ENCODE assay signal across 8 mouse cellular contexts in the genomic region with DNA sequence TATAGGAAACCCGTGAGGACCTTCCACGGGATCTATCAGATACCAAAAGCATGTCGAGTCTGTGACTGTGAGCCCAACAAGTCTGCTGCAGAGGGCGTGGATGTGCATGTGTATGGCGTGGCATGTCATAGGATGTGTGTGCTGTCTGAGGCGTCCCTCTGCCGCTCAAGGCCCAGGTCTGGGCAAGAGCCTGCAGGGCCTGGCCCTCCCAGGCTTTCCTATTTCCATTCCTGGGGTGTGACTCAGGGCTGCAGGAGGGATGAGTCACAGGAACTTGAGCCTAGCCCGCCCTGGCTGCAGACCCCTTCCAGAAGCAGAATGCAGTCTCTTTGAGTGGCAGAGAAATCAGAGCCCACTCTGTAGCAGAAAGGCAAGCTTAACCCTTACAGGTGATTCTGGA. TPM values are rescaled to one million over a fixed set of nuclear protein-coding genes. Genes with fewer than 3 reads are reported as not detected.
DNase-seq lines count a peak whose midpoint lies in the region; ATAC-seq and TF ChIP-seq lines count a peak whose summit lies in the region.

No protein-coding gene starts in this region.

- no peak for DNase-seq in liver
- DNase-seq in adrenal gland, adult 2 months = peak; percentile 91
- no peak for DNase-seq in forebrain, postnatal 0 days
- DNase-seq in natural killer cell, adult 2 months (ENCODE audit: low spot score in 2 of 2) = no peak
- DNase-seq in left cerebral cortex, adult 8-10 months (ENCODE audit: low spot score in 2 of 2) = no peak

- H3K4me1 ChIP-seq in liver, embryonic 12.5 days = peaks cover 83% of the 10 kb centered on the region
- peaks cover 31% of the 10 kb centered on the region for H3K4me1 ChIP-seq in forebrain, postnatal 0 days (ENCODE audit: insufficient read depth)
- peaks cover 84% of the 10 kb centered on the region for H3K4me1 ChIP-seq in kidney, embryonic 15.5 days
- H3K4me1 ChIP-seq in stomach, embryonic 15.5 days = peaks cover 75% of the 10 kb centered on the region

- H3K4me3 ChIP-seq in liver, embryonic 12.5 days = no peak overlapping the region
- no peak overlapping the region for H3K4me3 ChIP-seq in forebrain, postnatal 0 days (ENCODE audit: low read depth, low read length)
- no peak overlapping the region for H3K4me3 ChIP-seq in kidney, embryonic 15.5 days (replicated peaks)
- no peak overlapping the region for H3K4me3 ChIP-seq in stomach, embryonic 15.5 days (replicated peaks)

- 0 out of 2 replicates have a peak, but pooled peaks cover 10% of the 10 kb centered on the region for H3K27me3 ChIP-seq in liver, embryonic 12.5 days (replicated peaks)
- H3K27me3 ChIP-seq in forebrain, postnatal 0 days (ENCODE audit: insufficient read depth, low read length) = no peaks in the 10 kb centered on the region
- H3K27me3 ChIP-seq in kidney, embryonic 15.5 days = no peaks in the 10 kb centered on the region
- H3K27me3 ChIP-seq in stomach, embryonic 15.5 days (replicated peaks) = no peaks in the 10 kb centered on the region

- H3K9me3 ChIP-seq in liver, embryonic 12.5 days (replicated peaks) = no peaks in the 10 kb centered on the region
- H3K9me3 ChIP-seq in forebrain, postnatal 0 days (ENCODE audit: low read length) = no peaks in the 10 kb centered on the region
- H3K9me3 ChIP-seq in kidney, embryonic 15.5 days (replicated peaks) = no peaks in the 10 kb centered on the region
- no peaks in the 10 kb centered on the region for H3K9me3 ChIP-seq in stomach, embryonic 15.5 days

- no peaks in the 10 kb centered on the region for H3K36me3 ChIP-seq in liver, embryonic 12.5 days
- no peaks in the 10 kb centered on the region for H3K36me3 ChIP-seq in forebrain, postnatal 0 days (ENCODE audit: insufficient read depth)
- H3K36me3 ChIP-seq in kidney, embryonic 15.5 days = no peaks in the 10 kb centered on the region
- no peaks in the 10 kb centered on the region for H3K36me3 ChIP-seq in stomach, embryonic 15.5 days

- no peak overlapping the region for H3K27ac ChIP-seq in liver, embryonic 12.5 days
- H3K27ac ChIP-seq in forebrain, postnatal 0 days (ENCODE audit: low read depth, low read length) = no peak overlapping the region
- H3K27ac ChIP-seq in kidney, embryonic 15.5 days = peak overlapping the region; percentile 71; the same call in 1 of the 2 replicates
- peak overlapping the region; percentile 92; the same call in 1 of the 2 replicates for H3K27ac ChIP-seq in stomach, embryonic 15.5 days

- TF ChIP-seq CTCF in forebrain, postnatal 0 days (IDR thresholded peaks at IDR 0.05; ENCODE audit: low read depth) = no peak

- peak overlapping the region; percentile 61; the same call in 1 of the 2 replicates for H3K9ac ChIP-seq in liver, embryonic 12.5 days
- no peak overlapping the region for H3K9ac ChIP-seq in forebrain, postnatal 0 days
- no peak overlapping the region for H3K9ac ChIP-seq in kidney, embryonic 15.5 days
- no peak overlapping the region for H3K9ac ChIP-seq in stomach, embryonic 15.5 days

- WGBS in liver, embryonic 12.5 days (ENCODE audit: insufficient replicate concordance) = 60% methylated on average over 8 of the region's 8 CpGs
- WGBS in forebrain, postnatal 0 days = 77% methylated on average over 8 of the region's 8 CpGs
- 61% methylated on average over 8 of the region's 8 CpGs for WGBS in kidney, embryonic 15.5 days
- WGBS in stomach, embryonic 15.5 days = 60% methylated on average over 8 of the region's 8 CpGs

- no peak for ATAC-seq in liver, embryonic 12.5 days
- no peak for ATAC-seq in forebrain, postnatal 0 days
- ATAC-seq in kidney, embryonic 15.5 days (replicated peaks; ENCODE audit: low FRiP score) = no peak
- ATAC-seq in stomach, embryonic 15.5 days (ENCODE audit: insufficient read depth, low FRiP score, low read depth) = no peak

- H3K4me2 ChIP-seq in liver, embryonic 12.5 days = 0 out of 2 replicates have a peak overlapping the region, but pooled peaks have one; percentile 90
- H3K4me2 ChIP-seq in forebrain, postnatal 0 days (ENCODE audit: low read depth) = 0 out of 2 replicates have a peak overlapping the region, but pooled peaks have one; percentile 83
- H3K4me2 ChIP-seq in kidney, embryonic 15.5 days = peak overlapping the region; percentile 96
- H3K4me2 ChIP-seq in stomach, embryonic 15.5 days = peak overlapping the region; percentile 70

RNA-seq across cellular contexts. Expression of gene Cirbp, which starts 2.1 kb away (rescaled TPM):
- polyA plus RNA-seq in liver, embryonic 12.5 days (2016; fragmentation: Nextera tagmentation; extraction: Ambion mirVana) = 22.1 and 27.3 TPM in 2 replicates
- 10 to 100 TPM; 30.6 to 77.0 TPM for total RNA-seq in adrenal gland, adult 2 months (2021)
- polyA plus RNA-seq in adrenal gland, adult 2 months (2012; rRNA removed) = 108 and 152 TPM in 2 replicates
- total RNA-seq in forebrain, postnatal 0 days (2014; rRNA removed) = 345 and 424 TPM in 2 replicates
- polyA plus RNA-seq in forebrain, postnatal 0 days (2015; fragmentation: Nextera tagmentation; extraction: Ambion mirVana) = 834 and 838 TPM in 2 replicates
- polyA plus RNA-seq in kidney, embryonic 15.5 days (2015; fragmentation: Nextera tagmentation; extraction: Ambion mirVana) = 95.1 and 111 TPM in 2 replicates
- 90.3 and 103 TPM in 2 replicates for polyA plus RNA-seq in stomach, embryonic 15.5 days (2015; fragmentation: Nextera tagmentation; extraction: Ambion mirVana)
- total RNA-seq in left cerebral cortex, adult 8-10 months (2022) = 100 to 1,000 TPM; 124 to 159 (median 143) TPM

RNA-seq across cellular contexts. Expression of gene 1600002K03Rik, which starts 9.0 kb away (rescaled TPM):
- 14.0 and 16.4 TPM in 2 replicates for polyA plus RNA-seq in liver, embryonic 12.5 days (2016; fragmentation: Nextera tagmentation; extraction: Ambion mirVana)
- total RNA-seq in adrenal gland, adult 2 months (2021) = 10 to 100 TPM; 14.0 to 21.7 TPM
- 25.9 and 34.5 TPM in 2 replicates for polyA plus RNA-seq in adrenal gland, adult 2 months (2012; rRNA removed)
- total RNA-seq in forebrain, postnatal 0 days (2014; rRNA removed) = 4.2 and 5.0 TPM in 2 replicates
- polyA plus RNA-seq in forebrain, postnatal 0 days (2015; fragmentation: Nextera tagmentation; extraction: Ambion mirVana) = 5.0 and 6.0 TPM in 2 replicates
- polyA plus RNA-seq in kidney, embryonic 15.5 days (2015; fragmentation: Nextera tagmentation; extraction: Ambion mirVana) = 11.2 and 13.2 TPM in 2 replicates
- 17.5 and 19.7 TPM in 2 replicates for polyA plus RNA-seq in stomach, embryonic 15.5 days (2015; fragmentation: Nextera tagmentation; extraction: Ambion mirVana)
- 1 to 10 TPM; 4.1 to 6.0 (median 5.5) TPM for total RNA-seq in left cerebral cortex, adult 8-10 months (2022)

RNA-seq across cellular contexts. Expression of gene Efna2, which starts 15.6 kb away (rescaled TPM):
- polyA plus RNA-seq in liver, embryonic 12.5 days (2016; fragmentation: Nextera tagmentation; extraction: Ambion mirVana) = 3.1 and 3.4 TPM in 2 replicates
- 1 to 10 TPM; 1.8 to 5.2 TPM for total RNA-seq in adrenal gland, adult 2 months (2021)
- 10.2 and 15.6 TPM in 2 replicates for polyA plus RNA-seq in adrenal gland, adult 2 months (2012; rRNA removed)
- total RNA-seq in forebrain, postnatal 0 days (2014; rRNA removed) = 29.0 and 30.9 TPM in 2 replicates
- 30.6 and 31.3 TPM in 2 replicates for polyA plus RNA-seq in forebrain, postnatal 0 days (2015; fragmentation: Nextera tagmentation; extraction: Ambion mirVana)
- 15.4 and 17.0 TPM in 2 replicates for polyA plus RNA-seq in kidney, embryonic 15.5 days (2015; fragmentation: Nextera tagmentation; extraction: Ambion mirVana)
- polyA plus RNA-seq in stomach, embryonic 15.5 days (2015; fragmentation: Nextera tagmentation; extraction: Ambion mirVana) = 15.7 TPM in 2 replicates
- 1 to 10 TPM; 6.8 to 9.1 (median 7.7) TPM for total RNA-seq in left cerebral cortex, adult 8-10 months (2022)

RNA-seq across cellular contexts. Expression of gene Midn, which starts 15.6 kb away (rescaled TPM):
- polyA plus RNA-seq in liver, embryonic 12.5 days (2016; fragmentation: Nextera tagmentation; extraction: Ambion mirVana) = 5.7 and 6.3 TPM in 2 replicates
- total RNA-seq in adrenal gland, adult 2 months (2021) = 100 to 1,000 TPM in 1 of 2 experiments, 10 to 100 TPM in 1; 75.8 to 115 TPM
- 233 and 269 TPM in 2 replicates for polyA plus RNA-seq in adrenal gland, adult 2 months (2012; rRNA removed)
- total RNA-seq in forebrain, postnatal 0 days (2014; rRNA removed) = 91.5 and 120 TPM in 2 replicates
- polyA plus RNA-seq in forebrain, postnatal 0 days (2015; fragmentation: Nextera tagmentation; extraction: Ambion mirVana) = 19.3 and 21.3 TPM in 2 replicates
- 18.8 and 19.5 TPM in 2 replicates for polyA plus RNA-seq in kidney, embryonic 15.5 days (2015; fragmentation: Nextera tagmentation; extraction: Ambion mirVana)
- 16.0 and 19.8 TPM in 2 replicates for polyA plus RNA-seq in stomach, embryonic 15.5 days (2015; fragmentation: Nextera tagmentation; extraction: Ambion mirVana)
- 10 to 100 TPM; 48.5 to 76.4 (median 64.1) TPM for total RNA-seq in left cerebral cortex, adult 8-10 months (2022)

RNA-seq across cellular contexts. Expression of gene Cbarp, which starts 23.1 kb away (rescaled TPM):
- polyA plus RNA-seq in liver, embryonic 12.5 days (2016; fragmentation: Nextera tagmentation; extraction: Ambion mirVana) = 0.94 and 0.96 TPM in 2 replicates
- total RNA-seq in adrenal gland, adult 2 months (2021) = 100 to 1,000 TPM in 1 of 2 experiments, 10 to 100 TPM in 1; 74.5 to 118 TPM
- polyA plus RNA-seq in adrenal gland, adult 2 months (2012; rRNA removed) = 84.3 and 84.6 TPM in 2 replicates
- total RNA-seq in forebrain, postnatal 0 days (2014; rRNA removed) = 114 and 151 TPM in 2 replicates
- polyA plus RNA-seq in forebrain, postnatal 0 days (2015; fragmentation: Nextera tagmentation; extraction: Ambion mirVana) = 57.5 and 68.2 TPM in 2 replicates
- polyA plus RNA-seq in kidney, embryonic 15.5 days (2015; fragmentation: Nextera tagmentation; extraction: Ambion mirVana) = 5.7 and 6.1 TPM in 2 replicates
- polyA plus RNA-seq in stomach, embryonic 15.5 days (2015; fragmentation: Nextera tagmentation; extraction: Ambion mirVana) = 5.1 and 6.7 TPM in 2 replicates
- total RNA-seq in left cerebral cortex, adult 8-10 months (2022) = 100 to 1,000 TPM; 328 to 363 (median 358) TPM

Comparison
In these comparisons a context has a peak if more than half of its experiments do, and no peak if none do; other contexts are left out.
1. H3K27ac ChIP-seq: peak in kidney, embryonic 15.5 days (single experiment) and stomach, embryonic 15.5 days (single experiment); none in liver, embryonic 12.5 days (single experiment) and forebrain, postnatal 0 days (single experiment).
2. Peak in every context shown above with its lines, with median percentiles within 50 percentile points of each other: H3K4me2 ChIP-seq.